ENCODE assay signal across 20 mouse cellular contexts in the genomic region with DNA sequence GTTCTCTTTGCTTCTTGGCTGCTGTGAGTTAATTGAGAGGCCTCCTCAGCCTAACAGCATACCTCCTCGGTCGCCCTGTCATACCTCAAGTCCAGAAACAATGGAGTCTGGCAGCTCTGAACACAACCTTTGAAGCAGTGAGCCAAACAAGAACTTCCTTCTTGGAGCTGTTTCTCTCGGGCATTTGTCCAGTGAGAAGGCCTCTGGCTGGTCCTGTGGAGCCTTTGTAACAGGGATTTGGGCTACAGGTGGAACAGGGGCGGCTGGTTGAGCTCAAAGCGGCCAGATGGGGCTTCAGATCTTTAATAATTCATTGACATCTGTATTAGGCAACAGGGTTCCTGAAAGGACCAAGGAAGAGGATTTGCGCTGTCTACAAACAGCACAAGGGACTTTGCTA.
"Had no signal": no experiment of that assay in that cellular context is flagged by ENCODE, and none has a peak within 500 bp of the region (broad histone marks: within the 10 kb centered on the region; RNA-seq: fewer than 3 reads in every experiment).

No protein-coding gene starts in this region.

- H3K4me1 ChIP-seq: liver, embryonic 13.5 days had no signal

- H3K27me3 ChIP-seq: kidney, embryonic 15.5 days; liver, embryonic 13.5 days; megakaryocyte, embryonic 14.5 days; midbrain, embryonic 13.5 days had no signal

- H3K4me3 ChIP-seq: kidney, embryonic 15.5 days; liver, embryonic 13.5 days; megakaryocyte, embryonic 14.5 days; midbrain, embryonic 10.5 days; midbrain, embryonic 13.5 days; myocyte had no signal

- H3K4me2 ChIP-seq: kidney, embryonic 15.5 days; liver, embryonic 13.5 days; midbrain, embryonic 13.5 days had no signal

- DNase-seq: kidney, adult 18-20 months; kidney, postnatal 10 days; kidney, postnatal 36 days; liver, embryonic 13.5 days; lung, adult 2 months; lung, postnatal 14 days; right cerebral cortex, adult 18-20 months; right cerebral cortex, postnatal 14 days; right cerebral cortex, postnatal 4 days; thymus, adult 2 months; thymus, postnatal 14 days; thymus, postnatal 4 days had no signal

- H3K27ac ChIP-seq: kidney, embryonic 15.5 days; liver, embryonic 13.5 days; midbrain, embryonic 10.5 days; midbrain, embryonic 13.5 days; stomach, postnatal 0 days had no signal

- H3K9ac ChIP-seq: kidney, embryonic 15.5 days; liver, embryonic 13.5 days; midbrain, embryonic 13.5 days had no signal

- ATAC-seq: intestine, embryonic 16.5 days; midbrain, embryonic 13.5 days; midbrain, embryonic 16.5 days had no signal

- H3K9me3 ChIP-seq: kidney, embryonic 15.5 days; liver, embryonic 13.5 days; megakaryocyte, embryonic 14.5 days; midbrain, embryonic 10.5 days; midbrain, embryonic 13.5 days had no signal
